Mouse (Mus musculus) MEL (cell line): ENCODE data around the gene Slc11a2. TPM values are rescaled to one million over a fixed set of nuclear protein-coding genes. Genes with fewer than 3 reads are reported as not detected.
A peak's percentile ranks its signal among the peaks of the same experiment; 100 is the strongest.

Experiments used
- DNase-seq: peaks from one replicate; pipeline ENCODE4 v3.0.0; 2011; ENCODE audit warnings: low read depth, low spot score
- H3K27ac ChIP-seq: 2 replicates; pipeline ENCODE4 v1.5.1; 2012; ENCODE audit warnings: low read depth, mild to moderate bottlenecking, control low read depth, low read length, moderate library complexity; ENCODE audit not compliant: control insufficient read depth
- H3K27me3 ChIP-seq, 2 experiments: fragments of 150-350 bp in 1 of 2; sonication (generic) in 1 of 2; 2 replicates each; pipeline ENCODE4 v1.6.1; 2012; ENCODE audit warnings: low read length in 2 of 2, mild to moderate bottlenecking in 2 of 2, improper control_type of control experiment in 1 of 2, moderate library complexity in 1 of 2; ENCODE audit not compliant: insufficient read depth in 2 of 2, control insufficient read depth in 1 of 2
- H3K36me3 ChIP-seq, 2 experiments: 2 replicates each; pipeline ENCODE4 v1.6.1; 2012 to 2014; ENCODE audit warnings: low read length in 2 of 2, improper control_type of control experiment in 1 of 2, inconsistent platforms in 1 of 2, mild to moderate bottlenecking in 1 of 2; ENCODE audit not compliant: insufficient read depth in 2 of 2, control insufficient read depth in 1 of 2
- H3K4me1 ChIP-seq, 2 experiments: fragments of 150-350 bp in 1 of 2; sonication (generic) in 1 of 2; 2 replicates each; pipeline ENCODE4 v1.6.1; 2012; ENCODE audit warnings: low read length in 2 of 2, improper control_type of control experiment in 1 of 2, mild to moderate bottlenecking in 1 of 2; ENCODE audit not compliant: insufficient read depth in 2 of 2, control insufficient read depth in 1 of 2
- H3K4me3 ChIP-seq, 2 experiments: fragments of 150-350 bp in 1 of 2; sonication (generic) in 1 of 2; 2 replicates each; pipeline ENCODE4 v1.5.1; 2012; ENCODE audit warnings: low read depth in 2 of 2, low read length in 2 of 2, mild to moderate bottlenecking in 2 of 2, moderate library complexity in 2 of 2, control low read depth in 1 of 2, improper control_type of control experiment in 1 of 2; ENCODE audit not compliant: control insufficient read depth in 1 of 2, insufficient read depth in 1 of 2
- H3K79me2 ChIP-seq: 2 replicates; pipeline ENCODE4 v1.6.1; 2012; ENCODE audit warnings: mild to moderate bottlenecking, low read length, moderate library complexity; ENCODE audit not compliant: control insufficient read depth, poor library complexity, insufficient read depth
- H3K9ac ChIP-seq: 2 replicates; pipeline ENCODE4 v1.6.1; 2012; ENCODE audit warnings: low read depth, mild to moderate bottlenecking, control low read depth, low read length, moderate library complexity; ENCODE audit not compliant: control insufficient read depth, poor library complexity, severe bottlenecking
- H3K9me3 ChIP-seq: fragments of 150-350 bp; sonication (generic); replicated peaks from 2 replicates; pipeline ENCODE4 v1.6.1; 2012; ENCODE audit warnings: mild to moderate bottlenecking, low read length, improper control_type of control experiment, moderate library complexity; ENCODE audit not compliant: insufficient read depth
- BHLHE40 ChIP-seq: IDR thresholded peaks from 2 replicates; pipeline ENCODE4 v1.6.1; 2012; ENCODE audit warnings: low read depth, mild to moderate bottlenecking, inconsistent platforms, low read length, improper control_type of control experiment, borderline replicate concordance
- CHD1 ChIP-seq: IDR thresholded peaks from 2 replicates; pipeline ENCODE4 v1.6.1; 2012; ENCODE audit warnings: low read depth, mild to moderate bottlenecking, inconsistent platforms, low read length, improper control_type of control experiment
- CHD2 ChIP-seq: IDR thresholded peaks from 2 replicates; pipeline ENCODE4 v1.6.1; 2011; ENCODE audit warnings: low read length, improper control_type of control experiment
- CTCF ChIP-seq, 3 experiments: IDR thresholded peaks in 2 of 3; conservative IDR thresholded peaks in 1 of 3; 2 replicates each; pipeline ENCODE4 v1.5.1; 2011 to 2012; ENCODE audit warnings: low read length in 3 of 3, low read depth in 2 of 3, mild to moderate bottlenecking in 2 of 3, improper control_type of control experiment in 1 of 3, inconsistent platforms in 1 of 3, mixed read lengths in 1 of 3, moderate library complexity in 1 of 3; ENCODE audit not compliant: control insufficient read depth in 1 of 3, insufficient read depth in 1 of 3, poor library complexity in 1 of 3, severe bottlenecking in 1 of 3
- E2F4 ChIP-seq: IDR thresholded peaks from 2 replicates; pipeline ENCODE4 v1.6.1; 2011; ENCODE audit warnings: low read depth, low read length, improper control_type of control experiment, borderline replicate concordance
- ELF1 ChIP-seq: IDR thresholded peaks from 2 replicates; pipeline ENCODE4 v1.6.1; 2014; ENCODE audit warnings: low read depth, mild to moderate bottlenecking, inconsistent platforms, low read length, improper control_type of control experiment, moderate library complexity
- EP300 ChIP-seq, 2 experiments: IDR thresholded peaks; 2 replicates each; pipeline ENCODE4 v1.6.1; 2011; ENCODE audit warnings: improper control_type of control experiment in 2 of 2, low read length in 2 of 2, low read depth in 1 of 2, mild to moderate bottlenecking in 1 of 2
- HCFC1 ChIP-seq: IDR thresholded peaks from 2 replicates; pipeline ENCODE4 v1.6.1; 2012; ENCODE audit warnings: low read depth, mild to moderate bottlenecking, inconsistent platforms, low read length, improper control_type of control experiment, moderate library complexity
- MAFK ChIP-seq: IDR thresholded peaks from 2 replicates; pipeline ENCODE4 v1.6.1; 2011; ENCODE audit warnings: low read depth, mild to moderate bottlenecking, low read length, improper control_type of control experiment, borderline replicate concordance
- MAZ ChIP-seq: IDR thresholded peaks from 2 replicates; pipeline ENCODE4 v1.6.1; 2012; ENCODE audit warnings: low read depth, mild to moderate bottlenecking, inconsistent platforms, low read length, improper control_type of control experiment
- MXI1 ChIP-seq: IDR thresholded peaks from 2 replicates; pipeline ENCODE4 v1.6.1; 2011; ENCODE audit warnings: mild to moderate bottlenecking, low read depth, low read length, improper control_type of control experiment
- MYC ChIP-seq: IDR thresholded peaks from 2 replicates; pipeline ENCODE4 v1.6.1; 2011; ENCODE audit warnings: low read depth, mild to moderate bottlenecking, low read length, improper control_type of control experiment, moderate library complexity
- NRF1 ChIP-seq: IDR thresholded peaks from 2 replicates; pipeline ENCODE4 v1.6.1; 2014; ENCODE audit warnings: low read depth, mild to moderate bottlenecking, inconsistent platforms, low read length, improper control_type of control experiment, moderate library complexity; ENCODE audit not compliant: poor library complexity, insufficient read depth, severe bottlenecking
- POLR2A ChIP-seq, 2 experiments: IDR thresholded peaks; 2 replicates each; pipeline ENCODE4 v1.6.1; 2011 to 2012; ENCODE audit warnings: low read length in 2 of 2, mild to moderate bottlenecking in 2 of 2, control low read depth in 1 of 2, improper control_type of control experiment in 1 of 2, low read depth in 1 of 2, moderate library complexity in 1 of 2; ENCODE audit not compliant: control insufficient read depth in 1 of 2, insufficient read depth in 1 of 2, poor library complexity in 1 of 2
- POLR2AphosphoS2 ChIP-seq: IDR thresholded peaks from 2 replicates; pipeline ENCODE4 v1.6.1; 2011; ENCODE audit warnings: low read length, improper control_type of control experiment
- POLR2AphosphoS5 ChIP-seq: IDR thresholded peaks from 2 replicates; pipeline ENCODE4 v1.6.1; 2012; ENCODE audit warnings: low read depth, borderline replicate concordance, mild to moderate bottlenecking, inconsistent platforms, low read length, moderate library complexity, mixed read lengths
- RAD21 ChIP-seq: IDR thresholded peaks from 2 replicates; pipeline ENCODE4 v1.6.1; 2011; ENCODE audit warnings: mild to moderate bottlenecking, low read depth, low read length, improper control_type of control experiment
- TAL1 ChIP-seq: IDR thresholded peaks from 2 replicates; pipeline ENCODE4 v1.6.1; 2012; ENCODE audit warnings: mild to moderate bottlenecking, inconsistent platforms, low read length, moderate library complexity, mixed read lengths
- TBP ChIP-seq: IDR thresholded peaks from 2 replicates; pipeline ENCODE4 v1.8.0; 2011; ENCODE audit warnings: low read depth, low read length, improper control_type of control experiment
- TCF12 ChIP-seq: IDR thresholded peaks from 2 replicates; pipeline ENCODE4 v1.6.1; 2014; ENCODE audit warnings: low read depth, mild to moderate bottlenecking, inconsistent platforms, low read length, improper control_type of control experiment, moderate library complexity
- USF1 ChIP-seq: IDR thresholded peaks from 2 replicates; pipeline ENCODE4 v1.6.1; 2014; ENCODE audit warnings: low read depth, mild to moderate bottlenecking, inconsistent platforms, low read length, improper control_type of control experiment, moderate library complexity
- ZKSCAN1 ChIP-seq: IDR thresholded peaks from 2 replicates; pipeline ENCODE4 v1.6.1; 2012; ENCODE audit warnings: low read depth, mild to moderate bottlenecking, inconsistent platforms, low read length, improper control_type of control experiment, moderate library complexity
- ZMIZ1 ChIP-seq: IDR thresholded peaks from 2 replicates; pipeline ENCODE4 v1.6.1; 2012; ENCODE audit warnings: low read depth, mild to moderate bottlenecking, inconsistent platforms, low read length, improper control_type of control experiment, moderate library complexity
- polyA plus RNA-seq, 2 experiments: library from polyadenylated mRNA; stranded (reverse) in 1 of 2; unstranded in 1 of 2; fragments of >175 nt in 1 of 2; fragments of >200 nt in 1 of 2; gene quantifications; 2 replicates each; pipeline versions ENCODE4 v1.2.1 to v1.2.4; 2012; ENCODE audit warnings: low replicate concordance in 2 of 2, low read depth in 1 of 2; ENCODE audit not compliant: insufficient read length in 2 of 2, insufficient read depth in 1 of 2, missing spikeins in 1 of 2
- total RNA-seq: library from RNA; depleted of rRNA; stranded (reverse); fragments of 300-350 nt; gene quantifications from 2 replicates; pipeline ENCODE4 v1.2.3, GENCODE M21; 2012

Slc11a2 gene
- total and polyA plus RNA-seq, 3 experiments, result 69.0 to 112 TPM; not detected in 1

DNA sequence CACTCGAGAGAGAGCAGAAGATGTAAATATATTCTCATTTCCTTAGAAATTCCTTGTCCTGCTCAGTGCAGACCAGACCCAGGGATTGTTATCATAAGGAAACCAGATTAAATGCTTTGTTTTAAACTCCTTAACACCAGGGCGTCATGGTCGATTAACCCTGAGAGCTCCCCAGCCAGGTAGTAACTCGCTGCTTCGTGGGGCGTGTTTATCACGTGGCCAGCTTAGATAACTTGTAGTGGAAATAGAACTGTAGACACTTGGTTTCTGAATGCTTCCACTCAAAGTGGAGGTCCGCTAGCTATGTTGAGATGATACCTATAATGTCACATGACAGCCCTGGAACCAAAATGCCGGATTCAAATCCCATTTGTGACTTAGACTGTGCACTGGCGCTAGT is 45.2 kb upstream of the Slc11a2 start:
- peak overlapping the region; percentile 97; the same call in 1 of the 2 replicates for H3K9ac ChIP-seq
- H3K4me3 ChIP-seq, result peak overlapping the region; percentile 89
- H3K9me3 ChIP-seq, result no peaks in the 10 kb centered on the region
- H3K36me3 ChIP-seq, result peaks cover 0 to 10% of the 10 kb centered on the region in 2 experiments; a peak in 3 of 4 replicates
- TF ChIP-seq BHLHE40 (no peak), TAL1 (no peak), EP300 (IDR thresholded peaks at IDR 0.05; ENCODE audit: low read depth in 1 of 2, low read length in 2 of 2) (no peak), CHD1 (no peak), E2F4 (no peak), USF1 (peak; percentile 61)
- H3K79me2 ChIP-seq, result peaks cover 19% of the 10 kb centered on the region
- no peak overlapping the region for H3K27ac ChIP-seq
- peaks cover 0 to 10% of the 10 kb centered on the region in 2 experiments; a peak in 2 of 4 replicates for H3K4me1 ChIP-seq
- DNase-seq, result no peak
- H3K27me3 ChIP-seq, result no peaks in the 10 kb centered on the region

DNA sequence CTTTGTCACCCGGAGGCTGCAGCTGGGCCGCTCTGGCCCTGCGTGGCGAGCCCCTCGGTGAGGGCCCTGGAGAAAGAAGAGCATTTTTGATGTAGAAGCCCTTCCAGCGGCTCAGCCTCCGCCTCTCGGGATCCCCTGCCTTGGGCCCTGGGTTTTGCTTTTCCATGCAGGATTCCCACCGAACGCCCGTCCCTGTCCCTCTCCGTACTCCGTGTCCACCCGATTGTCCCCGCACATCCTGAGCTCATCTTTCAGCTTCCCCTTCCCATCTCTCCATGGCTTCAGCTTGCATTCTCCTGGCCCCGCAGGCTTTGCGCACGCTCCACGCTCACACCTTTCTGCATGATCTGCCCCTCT is 44.3 kb upstream of the Slc11a2 start:
- DNase-seq, result no peak
- peaks cover 19% of the 10 kb centered on the region for H3K79me2 ChIP-seq
- H3K4me3 ChIP-seq, result peak overlapping the region; percentile 89
- TF ChIP-seq POLR2AphosphoS5 (no peak), NRF1 (peak; percentile 46; the same call in 1 of the 2 replicates), EP300 (IDR thresholded peaks at IDR 0.05; ENCODE audit: low read depth in 1 of 2, low read length in 2 of 2) (no peak), TBP (0 out of 2 replicates have a peak, but pooled peaks have one; percentile 3)
- H3K9ac ChIP-seq, result peak overlapping the region; percentile 97
- H3K4me1 ChIP-seq, result peaks cover 0 to 10% of the 10 kb centered on the region in 2 experiments; a peak in 2 of 4 replicates
- H3K9me3 ChIP-seq, result no peaks in the 10 kb centered on the region
- peak overlapping the region; percentile 17; the same call in 1 of the 2 replicates for H3K27ac ChIP-seq
- H3K27me3 ChIP-seq, result no peaks in the 10 kb centered on the region
- peaks cover 0 to 10% of the 10 kb centered on the region in 2 experiments; a peak in 3 of 4 replicates for H3K36me3 ChIP-seq

DNA sequence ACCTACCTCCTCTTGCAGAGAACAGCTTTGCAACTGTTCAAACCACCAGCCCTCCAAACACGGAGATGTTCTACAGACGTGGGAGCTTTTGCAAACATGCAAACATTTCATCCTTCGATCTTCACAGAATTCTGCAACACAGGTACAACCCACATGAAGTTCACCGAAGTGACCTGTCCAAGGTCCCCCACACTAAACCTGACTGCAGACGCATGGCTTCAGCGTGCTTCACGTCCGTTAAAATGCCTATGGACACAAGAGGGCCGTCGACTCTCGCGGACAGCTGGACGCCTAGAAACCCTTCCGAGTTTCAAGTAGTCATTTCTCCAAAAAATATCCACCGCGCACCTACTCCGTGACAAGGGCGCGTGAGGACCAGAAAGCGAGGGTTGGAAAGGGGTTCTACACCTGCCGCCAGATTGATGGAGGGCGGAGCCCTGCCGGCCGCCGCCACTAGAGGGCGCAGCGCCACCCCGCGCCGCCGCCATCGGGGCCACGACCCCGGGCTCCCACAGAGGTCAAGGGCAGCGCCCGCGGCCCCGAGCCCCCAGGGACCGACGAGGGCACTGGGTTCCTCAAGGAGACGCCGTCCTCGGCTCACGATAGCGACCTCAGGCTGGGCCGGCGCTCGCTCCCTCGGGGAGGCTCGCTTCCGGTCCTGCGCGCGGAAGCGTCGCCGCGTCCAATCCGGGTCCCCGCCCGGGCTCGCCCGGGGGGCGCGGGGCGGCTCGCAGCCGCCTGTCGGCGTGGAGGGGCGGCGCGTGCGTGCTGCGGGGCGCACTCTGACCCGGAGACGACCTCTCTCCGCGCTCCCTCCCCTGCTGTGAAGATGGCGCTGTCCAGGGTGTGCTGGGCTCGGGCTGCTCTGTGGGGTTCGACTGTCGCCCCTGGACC is 43.7 kb upstream of the Slc11a2 start, which contains the start of gene Letmd1:
Gene Letmd1 (plus strand): TSS at position 729 of the 894 bp plus-strand sequence.
- peak within 1 kb of the TSS; percentile 80 for H3K27ac ChIP-seq
- peaks cover 19% of the 10 kb centered on the region for H3K79me2 ChIP-seq
- no peaks in the 10 kb centered on the region for H3K9me3 ChIP-seq
- peak within 1 kb of the TSS; percentile 89 for H3K4me3 ChIP-seq
- H3K4me1 ChIP-seq, result peaks cover 0 to 10% of the 10 kb centered on the region in 2 experiments; a peak in 2 of 4 replicates
- H3K9ac ChIP-seq, result peak within 1 kb of the TSS; percentile 97
- no peaks in the 10 kb centered on the region for H3K27me3 ChIP-seq
- peak; percentile 91 for DNase-seq
- peaks cover 0 to 10% of the 10 kb centered on the region in 2 experiments; a peak in 3 of 4 replicates for H3K36me3 ChIP-seq
- 0 out of 2 replicates have a peak, but pooled peaks have one; percentile 8 for TF ChIP-seq BHLHE40
- TF ChIP-seq POLR2A (IDR thresholded peaks at IDR 0.05; ENCODE audit: control insufficient read depth in 1 of 2, insufficient read depth in 1 of 2, low read depth in 1 of 2, low read length in 2 of 2, poor library complexity in 1 of 2), result peak; percentile 77 to 90
- TF ChIP-seq TCF12, result peak; percentile 35; the same call in 1 of the 2 replicates
- peak; percentile 26 for TF ChIP-seq RAD21
- TF ChIP-seq POLR2AphosphoS2, result peak; percentile 83
- TF ChIP-seq ZKSCAN1, result no peak
- peak; percentile 87 for TF ChIP-seq HCFC1
- peak; percentile 65 for TF ChIP-seq MYC
- TF ChIP-seq MAFK, result no peak
- TF ChIP-seq ZMIZ1, result peak; percentile 80; the same call in 1 of the 2 replicates
- no peak; the same call in none of the 2 replicates for TF ChIP-seq MAZ
- TF ChIP-seq CHD2, result no peak
- TF ChIP-seq MXI1, result peak; percentile 91
- peak; percentile 85 to 99 (median 93) for TF ChIP-seq CTCF (IDR thresholded peaks at IDR 0.05 in 2 of 3, conservative IDR thresholded peaks at IDR 0.05 in 1 of 3; ENCODE audit: control insufficient read depth in 1 of 3, insufficient read depth in 1 of 3, low read depth in 2 of 3, low read length in 3 of 3, poor library complexity in 1 of 3, severe bottlenecking in 1 of 3)
- peak; percentile 83 for TF ChIP-seq ELF1
